Mouse (Mus musculus) testis, adult 2 months (tissue): ENCODE data around the gene Acaca.

ENCODE experiments used
- CTCF ChIP-seq: fragments of 200-500 bp; IDR thresholded peaks from 2 replicates; pipeline ENCODE4 v1.5.1; 2012; ENCODE audit warnings: low read depth, mild to moderate bottlenecking, inconsistent platforms, low read length, moderate library complexity; ENCODE audit not compliant: control insufficient read depth, insufficient read depth, insufficient replicate concordance
- POLR2A ChIP-seq: fragments of 200-500 bp; IDR thresholded peaks from 2 replicates; pipeline ENCODE4 v1.6.1; 2012; ENCODE audit warnings: low read depth, mild to moderate bottlenecking, inconsistent platforms, low read length, moderate library complexity; ENCODE audit not compliant: control insufficient read depth

- TF ChIP-seq POLR2A (no peak), CTCF (no peak)
Measured at GRCm38 (mm10) chr11:84353058-84353726, 223.7 kb downstream of the Acaca start.
